Mouse (Mus musculus) telencephalon, adult 2 months (tissue): ENCODE measurements at regions not wholly inside any gene's neighbourhood (a gene's known extent, or its start where the extent isn't known, plus 50 kb on each side); places are given as distances from the start of the nearest gene placed in this dataset.

Experiments
- DNase-seq: peaks from one replicate; pipeline ENCODE4 v3.0.0-alpha.2; 2011; ENCODE audit warnings: low read depth, low spot score

GRCm38 (mm10) chr2:57424879-57425278, 187.4 kb downstream of the Gpd2 start:
- DNase-seq: no peak

GRCm38 (mm10) chr2:57425439-57425838, 188.0 kb downstream of the Gpd2 start:
- no peak for DNase-seq

GRCm38 (mm10) chr2:57450996-57451770, 213.7 kb downstream of the Gpd2 start:
- peak; percentile 54 for DNase-seq

GRCm38 (mm10) chr2:57453896-57454679, 216.7 kb downstream of the Gpd2 start:
- no peak for DNase-seq

GRCm38 (mm10) chr2:57459901-57460300, 222.5 kb downstream of the Gpd2 start:
- DNase-seq: peak; percentile 32

- DNase-seq: no peak
Observed at GRCm38 (mm10) chr2:57473873-57474272, 236.4 kb downstream of the Gpd2 start.

GRCm38 (mm10) chr2:57492116-57492515, 254.7 kb downstream of the Gpd2 start:
- no peak for DNase-seq

GRCm38 (mm10) chr2:57492914-57493621, 255.6 kb downstream of the Gpd2 start:
- DNase-seq: no peak

- no peak for DNase-seq
Observed at GRCm38 (mm10) chr2:57496315-57496954, 259.0 kb downstream of the Gpd2 start.

- no peak for DNase-seq
Observed at GRCm38 (mm10) chr2:57497933-57498332, 260.5 kb downstream of the Gpd2 start.

- DNase-seq: no peak
Observed at GRCm38 (mm10) chr2:57504678-57505077, 267.2 kb downstream of the Gpd2 start.

GRCm38 (mm10) chr2:57522465-57522864, 285.0 kb downstream of the Gpd2 start:
- DNase-seq: no peak

- DNase-seq: no peak
Observed at GRCm38 (mm10) chr2:57522983-57523382, 285.5 kb downstream of the Gpd2 start.

GRCm38 (mm10) chr2:57527966-57528365, 290.5 kb downstream of the Gpd2 start:
- DNase-seq: no peak

- DNase-seq: peak; percentile 19
Observed at GRCm38 (mm10) chr2:57539842-57540241, 302.4 kb downstream of the Gpd2 start.

- peak; percentile 53 for DNase-seq
Observed at GRCm38 (mm10) chr2:57565258-57565657, 327.8 kb downstream of the Gpd2 start.

- no peak for DNase-seq
Observed at GRCm38 (mm10) chr2:57566103-57566502, 328.7 kb downstream of the Gpd2 start.

GRCm38 (mm10) chr2:57567183-57567582, 329.7 kb downstream of the Gpd2 start:
- DNase-seq: no peak

- DNase-seq: no peak
Observed at GRCm38 (mm10) chr2:57587065-57587464, 349.6 kb downstream of the Gpd2 start.

- no peak for DNase-seq
Observed at GRCm38 (mm10) chr2:57593558-57593957, 356.1 kb downstream of the Gpd2 start.

- no peak for DNase-seq
Observed at GRCm38 (mm10) chr2:57597694-57598358, 360.4 kb downstream of the Gpd2 start.
